Mouse (Mus musculus) Muller cell, postnatal 12 days (primary cell): ENCODE measurements at regions not wholly inside any gene's neighbourhood (a gene's known extent, or its start where the extent isn't known, plus 50 kb on each side); places are given as distances from the start of the nearest gene placed in this dataset.
A peak's percentile ranks its signal among the peaks of the same experiment; 100 is the strongest.
"Not testable (repeated sequence)": the region's sequence is repeated elsewhere in the genome, so short reads cannot be mapped to it uniquely, and the experiment has no call there.

Source experiments
- DNase-seq: peaks from one replicate; pipeline ENCODE4 v3.0.0-alpha.2; 2015; ENCODE audit errors: inconsistent ontology term

DNA sequence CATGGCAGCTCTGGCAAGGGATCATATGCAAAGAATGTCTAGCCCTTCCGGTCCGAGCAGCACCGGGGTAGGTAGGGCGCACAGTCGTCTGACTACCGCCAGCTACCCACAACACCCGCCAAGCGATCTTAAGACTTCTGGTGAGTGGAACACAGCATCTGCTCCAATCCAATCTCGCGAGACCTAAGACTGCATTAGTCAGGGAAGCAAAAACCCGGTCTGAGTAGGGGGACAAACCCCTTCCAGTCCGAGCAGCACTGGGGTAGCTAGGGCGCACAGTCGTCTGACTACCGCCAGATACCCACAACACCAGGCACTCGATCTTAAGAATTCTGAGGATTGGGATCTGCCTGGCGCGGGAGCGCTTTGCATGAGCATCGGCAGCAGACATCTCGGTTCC, 57.1 kb downstream of the Nap1l2 start:
- DNase-seq, result not testable (repeated sequence)

DNA sequence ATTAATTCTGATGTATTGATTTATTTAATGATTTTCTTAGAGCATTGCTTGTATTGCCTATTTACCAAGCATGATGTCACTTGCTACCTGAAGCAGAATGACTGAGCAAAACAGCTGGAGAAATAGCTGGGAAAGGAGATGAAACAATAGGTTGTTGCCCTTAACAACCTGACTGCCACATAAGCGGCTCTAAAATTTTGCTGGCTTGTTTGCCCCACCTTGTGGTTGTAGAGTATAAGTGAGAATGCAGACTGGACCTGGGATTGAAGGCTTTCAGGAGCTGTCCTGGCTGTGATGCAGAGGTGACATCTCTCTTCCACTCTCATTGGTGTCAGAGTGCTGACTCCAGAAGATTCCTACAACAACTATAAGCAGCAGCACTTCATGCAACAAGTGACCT, 77.3 kb downstream of the Nap1l2 start:
- DNase-seq, result peak; percentile 5

DNA sequence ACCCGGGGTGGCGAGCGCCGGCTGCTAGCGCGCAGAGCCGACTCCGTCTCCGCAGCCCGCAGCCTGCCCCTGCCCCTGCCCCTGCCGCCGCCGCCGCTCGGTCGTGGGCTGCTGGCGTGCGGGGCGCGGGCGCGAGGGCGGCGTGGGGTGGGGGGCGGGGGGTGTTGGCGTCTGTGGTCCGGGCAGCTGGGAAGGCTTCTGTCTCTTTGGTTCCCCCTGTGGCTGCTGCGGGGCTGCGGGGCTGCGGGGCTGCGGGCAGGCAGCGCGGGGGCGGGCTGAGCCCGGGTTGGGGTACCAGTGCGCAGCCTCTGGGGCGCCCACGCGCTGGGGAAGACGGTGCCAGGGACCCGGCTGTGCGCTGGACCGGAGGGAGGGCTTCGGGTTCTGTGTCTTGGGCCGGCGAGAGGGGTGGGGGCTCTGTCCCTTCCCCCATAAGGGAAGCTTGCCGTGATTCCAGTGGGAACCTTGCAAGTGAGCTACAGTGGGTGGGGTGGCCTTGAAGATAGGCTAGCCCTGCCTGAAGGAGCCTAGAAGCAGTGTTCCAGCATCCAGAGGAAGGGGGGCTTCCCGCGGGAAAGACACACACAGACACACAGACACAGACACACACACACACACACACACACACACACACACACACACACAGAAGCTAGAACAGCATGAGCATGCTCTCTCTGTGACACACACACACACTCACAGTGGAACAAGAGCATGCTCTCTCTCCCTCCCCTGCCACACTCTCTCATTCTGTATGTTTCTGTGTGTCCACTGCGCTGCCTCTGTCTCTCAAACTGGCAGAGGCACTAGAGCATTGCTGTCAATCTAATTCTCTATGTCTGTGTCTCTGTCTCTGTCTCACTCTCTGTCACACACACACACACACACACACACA, 118.5 kb downstream of the Nap1l2 start:
- DNase-seq, result not testable (repeated sequence)

DNA sequence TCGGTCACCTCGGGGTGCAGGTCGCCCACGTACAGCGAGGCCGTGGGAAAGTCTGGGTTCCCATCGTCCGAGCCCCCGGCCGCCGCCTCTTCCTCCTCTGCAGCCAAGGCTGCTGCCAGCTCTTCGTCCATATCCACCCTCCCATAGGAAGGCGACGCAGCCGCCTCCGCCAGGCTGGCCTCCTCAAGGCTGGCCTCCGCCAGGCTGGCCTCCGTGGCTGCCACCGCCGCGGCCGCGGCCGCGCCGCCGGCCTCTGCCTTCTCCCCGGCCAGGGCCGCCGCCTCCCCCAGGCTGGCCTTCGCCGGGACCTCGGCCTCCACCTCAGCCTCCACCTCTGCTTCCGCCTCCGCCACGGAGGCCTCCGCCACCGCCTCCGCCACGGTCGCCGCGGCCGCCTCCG, 119.3 kb downstream of the Nap1l2 start:
- not testable (repeated sequence) for DNase-seq

DNA sequence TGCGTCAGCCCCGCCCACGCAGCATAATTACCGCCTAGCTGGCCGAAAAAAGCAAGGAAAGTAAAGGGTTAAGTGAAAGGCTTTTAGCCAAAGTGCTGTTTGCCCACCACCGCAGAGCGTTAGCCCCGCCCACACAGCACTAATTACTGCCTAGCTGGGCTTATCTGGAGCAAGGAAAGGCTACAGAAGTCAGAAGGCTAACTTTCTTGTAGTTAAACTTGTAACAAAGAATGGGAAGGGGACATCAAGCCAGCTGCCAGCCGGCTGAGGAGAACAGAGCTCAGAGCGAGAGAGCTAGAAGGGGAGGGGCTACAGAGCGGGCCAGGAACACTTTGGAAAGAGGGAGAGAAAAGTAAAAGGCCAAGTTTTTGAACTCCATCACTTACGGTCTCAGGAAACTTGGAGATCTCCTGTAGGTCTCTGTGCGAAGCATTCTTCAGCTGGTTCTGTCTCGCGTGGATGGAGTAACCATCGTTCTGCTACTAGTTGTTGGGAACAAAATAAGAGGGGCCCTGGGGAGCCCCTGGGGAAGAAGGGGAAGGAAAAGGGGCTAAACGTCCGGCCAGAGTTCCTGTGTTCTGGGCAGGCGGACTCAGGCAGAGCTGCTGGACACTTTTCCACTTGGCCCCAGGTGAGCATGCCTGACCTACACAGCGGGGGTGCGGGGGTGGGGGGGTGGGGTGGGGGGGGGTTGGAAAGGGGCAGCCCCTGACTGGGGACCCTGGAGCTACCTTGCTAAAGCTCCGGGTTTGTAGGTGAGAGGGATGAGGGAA, 98.3 kb downstream of the 1700018G05Rik start:
- peak; percentile 59 for DNase-seq

DNA sequence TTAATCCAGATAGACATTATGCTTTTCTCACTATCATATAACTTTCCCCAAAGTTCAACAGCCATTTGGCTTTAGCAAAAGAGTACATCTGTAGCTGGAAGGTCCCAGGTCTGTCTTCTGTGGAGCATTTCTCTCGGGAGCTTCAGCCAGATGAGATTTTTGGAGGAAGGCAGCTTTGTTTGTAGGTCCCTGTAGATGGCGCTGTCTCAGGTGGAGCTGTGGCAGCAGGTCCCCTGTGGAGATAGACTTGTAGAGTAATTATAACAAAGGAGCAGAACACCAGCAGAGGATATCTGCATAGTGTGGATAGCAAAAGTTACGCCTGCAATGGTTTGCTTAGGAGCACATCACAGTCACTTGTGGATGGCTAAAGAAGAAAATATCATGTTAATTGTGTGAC, 97.3 kb downstream of the 1700018G05Rik start:
- DNase-seq, result not testable (repeated sequence)

DNA sequence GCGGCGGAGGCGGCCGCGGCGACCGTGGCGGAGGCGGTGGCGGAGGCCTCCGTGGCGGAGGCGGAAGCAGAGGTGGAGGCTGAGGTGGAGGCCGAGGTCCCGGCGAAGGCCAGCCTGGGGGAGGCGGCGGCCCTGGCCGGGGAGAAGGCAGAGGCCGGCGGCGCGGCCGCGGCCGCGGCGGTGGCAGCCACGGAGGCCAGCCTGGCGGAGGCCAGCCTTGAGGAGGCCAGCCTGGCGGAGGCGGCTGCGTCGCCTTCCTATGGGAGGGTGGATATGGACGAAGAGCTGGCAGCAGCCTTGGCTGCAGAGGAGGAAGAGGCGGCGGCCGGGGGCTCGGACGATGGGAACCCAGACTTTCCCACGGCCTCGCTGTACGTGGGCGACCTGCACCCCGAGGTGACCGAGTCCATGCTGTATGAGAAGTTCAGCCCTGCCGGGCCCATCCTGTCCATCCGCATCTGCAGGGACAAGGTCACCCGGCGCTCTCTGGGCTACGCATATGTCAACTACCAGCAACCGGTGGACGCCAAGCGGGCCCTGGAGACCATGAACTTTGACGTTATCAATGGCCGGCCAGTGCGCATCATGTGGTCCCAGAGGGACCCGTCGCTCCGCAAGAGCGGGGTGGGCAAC, 85.4 kb downstream of the 1700018G05Rik start:
- DNase-seq, result not testable (repeated sequence)

DNA sequence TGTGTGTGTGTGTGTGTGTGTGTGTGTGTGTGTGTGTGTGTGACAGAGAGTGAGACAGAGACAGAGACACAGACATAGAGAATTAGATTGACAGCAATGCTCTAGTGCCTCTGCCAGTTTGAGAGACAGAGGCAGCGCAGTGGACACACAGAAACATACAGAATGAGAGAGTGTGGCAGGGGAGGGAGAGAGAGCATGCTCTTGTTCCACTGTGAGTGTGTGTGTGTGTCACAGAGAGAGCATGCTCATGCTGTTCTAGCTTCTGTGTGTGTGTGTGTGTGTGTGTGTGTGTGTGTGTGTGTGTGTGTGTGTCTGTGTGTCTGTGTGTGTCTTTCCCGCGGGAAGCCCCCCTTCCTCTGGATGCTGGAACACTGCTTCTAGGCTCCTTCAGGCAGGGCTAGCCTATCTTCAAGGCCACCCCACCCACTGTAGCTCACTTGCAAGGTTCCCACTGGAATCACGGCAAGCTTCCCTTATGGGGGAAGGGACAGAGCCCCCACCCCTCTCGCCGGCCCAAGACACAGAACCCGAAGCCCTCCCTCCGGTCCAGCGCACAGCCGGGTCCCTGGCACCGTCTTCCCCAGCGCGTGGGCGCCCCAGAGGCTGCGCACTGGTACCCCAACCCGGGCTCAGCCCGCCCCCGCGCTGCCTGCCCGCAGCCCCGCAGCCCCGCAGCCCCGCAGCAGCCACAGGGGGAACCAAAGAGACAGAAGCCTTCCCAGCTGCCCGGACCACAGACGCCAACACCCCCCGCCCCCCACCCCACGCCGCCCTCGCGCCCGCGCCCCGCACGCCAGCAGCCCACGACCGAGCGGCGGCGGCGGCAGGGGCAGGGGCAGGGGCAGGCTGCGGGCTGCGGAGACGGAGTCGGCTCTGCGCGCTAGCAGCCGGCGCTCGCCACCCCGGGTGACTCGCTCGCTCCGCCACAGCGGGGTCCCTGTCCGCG, 84.4 kb downstream of the 1700018G05Rik start:
- DNase-seq, result not testable (repeated sequence)

DNA sequence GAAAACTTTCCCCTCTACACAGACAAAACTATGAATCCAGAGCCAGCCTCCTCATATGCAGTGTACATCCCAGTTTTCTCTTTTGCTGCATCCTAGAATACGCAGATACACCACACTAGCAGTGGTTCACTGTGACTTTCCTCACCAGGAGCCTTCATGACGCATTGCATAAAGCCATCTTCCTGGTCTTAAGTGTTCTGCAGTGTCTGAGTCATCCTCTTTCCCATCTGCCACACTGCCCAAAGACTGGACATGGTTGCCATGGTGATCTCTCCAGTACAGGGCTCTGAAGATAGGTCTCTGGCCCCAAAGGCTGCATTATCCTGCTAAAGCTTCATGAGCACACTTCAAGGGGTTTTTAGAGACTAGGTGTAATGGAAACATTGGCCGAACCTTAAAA, 65.8 kb downstream of the 1700018G05Rik start:
- not testable (repeated sequence) for DNase-seq
